Mouse (Mus musculus): Measurements from ENCODE around the gene Tcf15. TPM values are rescaled to one million over a fixed set of nuclear protein-coding genes. Genes with fewer than 3 reads are reported as not detected.

The Tcf15 gene
- total and polyA plus RNA-seq, 2 experiments from 2014 or later = 0.90 TPM; not detected in 1

- H3K4me2 ChIP-seq (ENCODE audit: low read depth, low read length, poor library complexity, severe bottlenecking) = no peak overlapping the region
- DNase-seq (ENCODE audit: low spot score) (no peak), ATAC-seq (ENCODE audit: low FRiP score) (no peak)
- no peak overlapping the region for H3K27ac ChIP-seq (ENCODE audit: low read depth, low read length)
- WGBS = 70% methylated on average over 13 of the region's 13 CpGs
- no peak overlapping the region for H3K9ac ChIP-seq (replicated peaks; ENCODE audit: low read length, poor library complexity, severe bottlenecking)
- H3K27me3 ChIP-seq (ENCODE audit: insufficient read depth, low read length) = no peaks in the 10 kb centered on the region
- no peak for TF ChIP-seq CTCF (IDR thresholded peaks at IDR 0.05)
- H3K9me3 ChIP-seq (ENCODE audit: low read length) = no peaks in the 10 kb centered on the region
- H3K36me3 ChIP-seq (ENCODE audit: insufficient read depth, low read length) = no peaks in the 10 kb centered on the region
- H3K4me1 ChIP-seq (ENCODE audit: insufficient read depth, low read length) = peaks cover 9% of the 10 kb centered on the region; the same call in 1 of the 2 replicates
- no peak overlapping the region for H3K4me3 ChIP-seq (ENCODE audit: low read depth, low read length)
Measured at GRCm38 (mm10) chr2:152101761-152102160, 41.6 kb upstream of the Tcf15 start.

DNA sequence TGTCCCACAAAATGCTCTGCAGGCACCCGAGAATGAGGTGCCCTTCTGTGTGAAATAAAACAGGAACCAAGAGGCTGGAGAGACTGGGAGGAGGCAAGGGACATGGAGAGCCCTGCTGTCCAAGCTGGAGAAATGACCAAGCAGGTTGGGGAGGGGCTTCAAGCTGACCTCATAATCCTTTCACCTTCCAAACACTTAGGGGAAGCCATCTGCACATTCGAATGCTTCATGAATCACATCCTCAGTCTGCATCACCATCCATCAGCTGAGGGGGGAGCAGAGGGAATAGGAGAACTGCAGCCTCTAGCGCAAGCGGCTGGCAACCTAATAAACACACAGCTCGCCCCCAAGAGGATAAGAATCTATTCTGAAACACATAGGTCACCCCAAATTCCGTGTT, 41.0 kb upstream of the Tcf15 start:
- Histone ChIP-seq H3K9me3 (ENCODE audit: low read length) (no peaks in the 10 kb centered on the region), H3K9ac (replicated peaks; ENCODE audit: low read length, poor library complexity, severe bottlenecking) (no peak overlapping the region), H3K4me1 (ENCODE audit: insufficient read depth, low read length) (peaks cover 9% of the 10 kb centered on the region; the same call in 1 of the 2 replicates), H3K27ac (ENCODE audit: low read depth, low read length) (no peak overlapping the region), H3K4me2 (ENCODE audit: low read depth, low read length, poor library complexity, severe bottlenecking) (no peak overlapping the region), H3K27me3 (ENCODE audit: insufficient read depth, low read length) (no peaks in the 10 kb centered on the region), H3K36me3 (ENCODE audit: insufficient read depth, low read length) (no peaks in the 10 kb centered on the region), H3K4me3 (ENCODE audit: low read depth, low read length) (no peak overlapping the region)
- 65% methylated on average over 6 of the region's 6 CpGs for WGBS
- no peak for ATAC-seq (ENCODE audit: low FRiP score)
- DNase-seq (ENCODE audit: low spot score) = no peak
- TF ChIP-seq CTCF (IDR thresholded peaks at IDR 0.05) = no peak

DNA sequence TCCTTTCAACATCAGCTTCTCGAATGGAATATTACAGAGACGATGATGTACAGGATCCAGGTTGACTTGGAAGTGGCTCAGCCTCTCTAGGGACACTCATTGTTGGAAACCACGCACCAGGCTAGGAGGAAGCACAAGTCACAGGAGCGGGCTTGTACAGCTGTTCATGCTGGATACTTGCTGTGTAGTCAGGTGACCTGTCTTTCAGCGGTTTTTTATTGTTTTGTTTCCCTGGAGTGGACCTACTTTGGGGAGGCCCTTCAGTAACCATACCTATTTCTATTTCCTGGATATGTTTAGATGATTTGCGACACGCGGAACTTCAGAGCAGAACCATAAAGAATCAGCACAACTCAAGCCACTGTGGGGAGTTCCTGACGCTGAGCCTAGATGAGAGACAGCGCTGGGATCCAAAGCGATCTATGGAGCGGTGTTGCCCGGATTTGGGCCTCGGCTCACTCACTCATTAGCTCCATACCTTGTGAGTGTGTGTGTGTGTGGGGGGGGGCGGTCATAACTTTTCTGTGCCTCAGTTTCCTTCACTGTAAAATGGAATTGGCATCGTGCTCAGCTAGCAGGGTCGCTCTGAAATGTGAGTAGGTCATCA, 38.5 kb upstream of the Tcf15 start:
- Histone ChIP-seq H3K27me3 (ENCODE audit: insufficient read depth, low read length) (no peaks in the 10 kb centered on the region), H3K4me2 (ENCODE audit: low read depth, low read length, poor library complexity, severe bottlenecking) (peak overlapping the region; percentile 83), H3K4me1 (ENCODE audit: insufficient read depth, low read length) (peaks cover 9% of the 10 kb centered on the region; the same call in 1 of the 2 replicates), H3K9ac (replicated peaks; ENCODE audit: low read length, poor library complexity, severe bottlenecking) (peak overlapping the region; percentile 86), H3K36me3 (ENCODE audit: insufficient read depth, low read length) (peaks cover 8% of the 10 kb centered on the region; the same call in 1 of the 2 replicates), H3K27ac (ENCODE audit: low read depth, low read length) (no peak overlapping the region), H3K9me3 (ENCODE audit: low read length) (no peaks in the 10 kb centered on the region), H3K4me3 (ENCODE audit: low read depth, low read length) (peak overlapping the region; percentile 76)
- ATAC-seq (ENCODE audit: low FRiP score) (peak; percentile 7), DNase-seq (ENCODE audit: low spot score) (no peak)
- 13% methylated on average over 17 of the region's 17 CpGs for WGBS
- no peak for TF ChIP-seq CTCF (IDR thresholded peaks at IDR 0.05)

DNA sequence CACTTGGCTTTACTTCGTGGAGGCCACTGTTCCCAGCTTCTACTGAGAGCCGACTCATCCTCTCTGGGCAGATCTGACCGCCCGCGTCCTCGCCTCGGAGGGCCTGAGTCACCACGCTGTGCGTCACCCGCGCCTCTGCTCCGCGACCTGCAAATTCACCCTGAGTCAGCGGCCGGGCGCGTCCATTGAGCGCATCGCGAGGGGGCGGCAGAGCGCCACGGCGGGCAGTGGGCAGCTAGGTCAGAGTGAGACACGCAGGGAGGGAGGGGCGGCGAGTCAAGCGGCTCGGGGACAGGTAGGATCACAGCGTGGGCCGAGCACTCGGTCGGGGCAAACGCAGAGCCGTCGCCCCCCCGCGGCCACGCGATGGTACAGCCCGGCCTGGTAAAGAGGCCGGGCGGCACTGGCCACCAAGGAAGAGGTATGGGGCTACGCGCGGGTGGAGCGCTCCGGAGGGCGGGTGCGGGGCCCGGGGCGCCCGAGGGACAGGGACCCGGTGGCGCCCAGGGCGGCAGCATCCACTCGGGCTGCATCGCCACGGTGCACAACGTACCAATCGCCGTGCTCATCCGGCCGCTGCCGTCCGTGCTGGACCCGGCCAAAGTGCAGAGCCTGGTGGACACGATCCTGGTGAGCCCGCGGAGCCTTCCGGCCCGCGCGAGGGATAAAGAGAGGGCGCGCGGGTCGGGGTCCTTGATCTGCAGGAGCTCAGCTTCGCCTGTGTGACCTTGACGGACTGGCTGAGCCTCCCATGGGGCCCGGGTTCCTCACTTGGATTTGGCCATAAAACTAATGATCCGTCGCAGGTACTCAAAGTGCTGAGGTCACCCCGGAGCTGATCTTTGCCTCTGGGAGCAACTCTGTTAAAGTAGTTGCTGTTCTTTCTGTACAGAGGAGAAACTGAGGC, 37.8 kb upstream of the Tcf15 start, which contains the start of gene Srxn1:
Srxn1 (plus strand) TSS at position 199 of the 907 bp plus-strand sequence.
- H3K4me2 ChIP-seq (ENCODE audit: low read depth, low read length, poor library complexity, severe bottlenecking) = peak within 1 kb of the TSS; percentile 83
- H3K36me3 ChIP-seq (ENCODE audit: insufficient read depth, low read length) = peaks cover 8% of the 10 kb centered on the region; the same call in 1 of the 2 replicates
- peak; percentile 74 for TF ChIP-seq CTCF (IDR thresholded peaks at IDR 0.05)
- DNase-seq (ENCODE audit: low spot score) = peak; percentile 83
- H3K4me1 ChIP-seq (ENCODE audit: insufficient read depth, low read length) = peaks cover 9% of the 10 kb centered on the region; the same call in 1 of the 2 replicates
- peak within 1 kb of the TSS; percentile 76 for H3K4me3 ChIP-seq (ENCODE audit: low read depth, low read length)
- peak within 1 kb of the TSS; percentile 86 for H3K9ac ChIP-seq (replicated peaks; ENCODE audit: low read length, poor library complexity, severe bottlenecking)
- no peaks in the 10 kb centered on the region for H3K9me3 ChIP-seq (ENCODE audit: low read length)
- peak within 1 kb of the TSS; percentile 59 for H3K27ac ChIP-seq (ENCODE audit: low read depth, low read length)
- no peaks in the 10 kb centered on the region for H3K27me3 ChIP-seq (ENCODE audit: insufficient read depth, low read length)
- peak; percentile 86 for ATAC-seq (ENCODE audit: low FRiP score)
- WGBS = 2% methylated on average over 74 of the region's 84 CpGs

DNA sequence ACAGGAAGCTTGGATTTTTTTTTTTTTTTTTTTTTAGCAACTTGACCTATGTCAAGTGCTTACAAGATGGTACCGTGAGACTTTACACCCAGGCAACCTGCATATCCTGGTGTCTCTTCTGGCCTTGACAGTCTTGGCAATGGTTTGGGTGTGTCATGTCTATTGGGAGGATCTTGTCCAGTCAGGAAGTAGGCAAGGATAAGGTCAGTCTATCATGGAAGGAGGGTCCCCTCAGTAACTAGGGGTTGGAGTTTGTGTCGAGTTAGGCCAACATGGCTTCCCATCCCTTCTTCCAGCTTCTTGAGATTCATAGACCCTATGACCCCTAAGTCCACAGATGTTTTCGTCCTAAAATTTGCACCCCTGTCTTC, 37.2 kb upstream of the Tcf15 start:
- H3K4me2 ChIP-seq (ENCODE audit: low read depth, low read length, poor library complexity, severe bottlenecking) = peak overlapping the region; percentile 83
- no peak for TF ChIP-seq CTCF (IDR thresholded peaks at IDR 0.05)
- H3K9ac ChIP-seq (replicated peaks; ENCODE audit: low read length, poor library complexity, severe bottlenecking) = no peak overlapping the region
- peaks cover 8% of the 10 kb centered on the region; the same call in 1 of the 2 replicates for H3K36me3 ChIP-seq (ENCODE audit: insufficient read depth, low read length)
- no peaks in the 10 kb centered on the region for H3K27me3 ChIP-seq (ENCODE audit: insufficient read depth, low read length)
- peak overlapping the region; percentile 76 for H3K4me3 ChIP-seq (ENCODE audit: low read depth, low read length)
- WGBS = 91% methylated on average over 3 of the region's 3 CpGs
- no peak for ATAC-seq (ENCODE audit: low FRiP score)
- H3K4me1 ChIP-seq (ENCODE audit: insufficient read depth, low read length) = peaks cover 9% of the 10 kb centered on the region; the same call in 1 of the 2 replicates
- H3K9me3 ChIP-seq (ENCODE audit: low read length) = no peaks in the 10 kb centered on the region
- DNase-seq (ENCODE audit: low spot score) = no peak
- no peak overlapping the region for H3K27ac ChIP-seq (ENCODE audit: low read depth, low read length)

Data from midbrain, postnatal 0 days (tissue).